Mouse (Mus musculus) MEL (cell line): ENCODE measurements around the gene Icos. TPM values are rescaled to one million over a fixed set of nuclear protein-coding genes. Genes with fewer than 3 reads are reported as not detected.

Experiments
- DNase-seq: peaks from one replicate; pipeline ENCODE4 v3.0.0; 2011; ENCODE audit warnings: low read depth, low spot score
- H3K27ac ChIP-seq: 2 replicates; pipeline ENCODE4 v1.5.1; 2012; ENCODE audit warnings: low read depth, mild to moderate bottlenecking, control low read depth, low read length, moderate library complexity; ENCODE audit not compliant: control insufficient read depth
- H3K27me3 ChIP-seq, 2 experiments: fragments of 150-350 bp in 1 of 2; sonication (generic) in 1 of 2; 2 replicates each; pipeline ENCODE4 v1.6.1; 2012; ENCODE audit warnings: low read length in 2 of 2, mild to moderate bottlenecking in 2 of 2, improper control_type of control experiment in 1 of 2, moderate library complexity in 1 of 2; ENCODE audit not compliant: insufficient read depth in 2 of 2, control insufficient read depth in 1 of 2
- H3K36me3 ChIP-seq, 2 experiments: 2 replicates each; pipeline ENCODE4 v1.6.1; 2012 to 2014; ENCODE audit warnings: low read length in 2 of 2, improper control_type of control experiment in 1 of 2, inconsistent platforms in 1 of 2, mild to moderate bottlenecking in 1 of 2; ENCODE audit not compliant: insufficient read depth in 2 of 2, control insufficient read depth in 1 of 2
- H3K4me1 ChIP-seq, 2 experiments: fragments of 150-350 bp in 1 of 2; sonication (generic) in 1 of 2; 2 replicates each; pipeline ENCODE4 v1.6.1; 2012; ENCODE audit warnings: low read length in 2 of 2, improper control_type of control experiment in 1 of 2, mild to moderate bottlenecking in 1 of 2; ENCODE audit not compliant: insufficient read depth in 2 of 2, control insufficient read depth in 1 of 2
- H3K4me3 ChIP-seq, 2 experiments: fragments of 150-350 bp in 1 of 2; sonication (generic) in 1 of 2; 2 replicates each; pipeline ENCODE4 v1.5.1; 2012; ENCODE audit warnings: low read depth in 2 of 2, low read length in 2 of 2, mild to moderate bottlenecking in 2 of 2, moderate library complexity in 2 of 2, control low read depth in 1 of 2, improper control_type of control experiment in 1 of 2; ENCODE audit not compliant: control insufficient read depth in 1 of 2, insufficient read depth in 1 of 2
- H3K79me2 ChIP-seq: 2 replicates; pipeline ENCODE4 v1.6.1; 2012; ENCODE audit warnings: mild to moderate bottlenecking, low read length, moderate library complexity; ENCODE audit not compliant: control insufficient read depth, poor library complexity, insufficient read depth
- H3K9ac ChIP-seq: 2 replicates; pipeline ENCODE4 v1.6.1; 2012; ENCODE audit warnings: low read depth, mild to moderate bottlenecking, control low read depth, low read length, moderate library complexity; ENCODE audit not compliant: control insufficient read depth, poor library complexity, severe bottlenecking
- H3K9me3 ChIP-seq: fragments of 150-350 bp; sonication (generic); replicated peaks from 2 replicates; pipeline ENCODE4 v1.6.1; 2012; ENCODE audit warnings: mild to moderate bottlenecking, low read length, improper control_type of control experiment, moderate library complexity; ENCODE audit not compliant: insufficient read depth
- BHLHE40 ChIP-seq: IDR thresholded peaks from 2 replicates; pipeline ENCODE4 v1.6.1; 2012; ENCODE audit warnings: low read depth, mild to moderate bottlenecking, inconsistent platforms, low read length, improper control_type of control experiment, borderline replicate concordance
- CHD1 ChIP-seq: IDR thresholded peaks from 2 replicates; pipeline ENCODE4 v1.6.1; 2012; ENCODE audit warnings: low read depth, mild to moderate bottlenecking, inconsistent platforms, low read length, improper control_type of control experiment
- CHD2 ChIP-seq: IDR thresholded peaks from 2 replicates; pipeline ENCODE4 v1.6.1; 2011; ENCODE audit warnings: low read length, improper control_type of control experiment
- CTCF ChIP-seq, 3 experiments: IDR thresholded peaks in 2 of 3; conservative IDR thresholded peaks in 1 of 3; 2 replicates each; pipeline ENCODE4 v1.5.1; 2011 to 2012; ENCODE audit warnings: low read length in 3 of 3, low read depth in 2 of 3, mild to moderate bottlenecking in 2 of 3, improper control_type of control experiment in 1 of 3, inconsistent platforms in 1 of 3, mixed read lengths in 1 of 3, moderate library complexity in 1 of 3; ENCODE audit not compliant: control insufficient read depth in 1 of 3, insufficient read depth in 1 of 3, poor library complexity in 1 of 3, severe bottlenecking in 1 of 3
- E2F4 ChIP-seq: IDR thresholded peaks from 2 replicates; pipeline ENCODE4 v1.6.1; 2011; ENCODE audit warnings: low read depth, low read length, improper control_type of control experiment, borderline replicate concordance
- EP300 ChIP-seq, 2 experiments: IDR thresholded peaks; 2 replicates each; pipeline ENCODE4 v1.6.1; 2011; ENCODE audit warnings: improper control_type of control experiment in 2 of 2, low read length in 2 of 2, low read depth in 1 of 2, mild to moderate bottlenecking in 1 of 2
- ETS1 ChIP-seq: IDR thresholded peaks from 2 replicates; pipeline ENCODE4 v1.6.1; 2012; ENCODE audit warnings: low read depth, mild to moderate bottlenecking, inconsistent platforms, low read length, improper control_type of control experiment, moderate library complexity
- GATA1 ChIP-seq: IDR thresholded peaks from 2 replicates; pipeline ENCODE4 v1.6.1; 2011; ENCODE audit warnings: low read depth, low read length, improper control_type of control experiment
- HCFC1 ChIP-seq: IDR thresholded peaks from 2 replicates; pipeline ENCODE4 v1.6.1; 2012; ENCODE audit warnings: low read depth, mild to moderate bottlenecking, inconsistent platforms, low read length, improper control_type of control experiment, moderate library complexity
- JUND ChIP-seq: IDR thresholded peaks from 2 replicates; pipeline ENCODE4 v1.6.1; 2011; ENCODE audit warnings: low read depth, mild to moderate bottlenecking, improper control_type of control experiment, low read length
- MAX ChIP-seq: IDR thresholded peaks from 2 replicates; pipeline ENCODE4 v1.6.1; 2011; ENCODE audit warnings: low read length, improper control_type of control experiment
- MAZ ChIP-seq: IDR thresholded peaks from 2 replicates; pipeline ENCODE4 v1.6.1; 2012; ENCODE audit warnings: low read depth, mild to moderate bottlenecking, inconsistent platforms, low read length, improper control_type of control experiment
- MEF2A ChIP-seq: IDR thresholded peaks from 2 replicates; pipeline ENCODE4 v1.6.1; 2014; ENCODE audit warnings: low read depth, mild to moderate bottlenecking, inconsistent platforms, low read length, improper control_type of control experiment; ENCODE audit not compliant: poor library complexity, insufficient replicate concordance, severe bottlenecking; ENCODE audit errors: extremely low read depth
- MYB ChIP-seq: IDR thresholded peaks from 2 replicates; pipeline ENCODE4 v1.6.1; 2011; ENCODE audit warnings: mild to moderate bottlenecking, low read depth, low read length, improper control_type of control experiment
- MYC ChIP-seq: IDR thresholded peaks from 2 replicates; pipeline ENCODE4 v1.6.1; 2011; ENCODE audit warnings: low read depth, mild to moderate bottlenecking, low read length, improper control_type of control experiment, moderate library complexity
- NELFE ChIP-seq: IDR thresholded peaks from 2 replicates; pipeline ENCODE4 v1.6.1; 2011; ENCODE audit warnings: low read depth, low read length, improper control_type of control experiment
- POLR2A ChIP-seq, 2 experiments: IDR thresholded peaks; 2 replicates each; pipeline ENCODE4 v1.6.1; 2011 to 2012; ENCODE audit warnings: low read length in 2 of 2, mild to moderate bottlenecking in 2 of 2, control low read depth in 1 of 2, improper control_type of control experiment in 1 of 2, low read depth in 1 of 2, moderate library complexity in 1 of 2; ENCODE audit not compliant: control insufficient read depth in 1 of 2, insufficient read depth in 1 of 2, poor library complexity in 1 of 2
- POLR2AphosphoS2 ChIP-seq: IDR thresholded peaks from 2 replicates; pipeline ENCODE4 v1.6.1; 2011; ENCODE audit warnings: low read length, improper control_type of control experiment
- RCOR1 ChIP-seq: IDR thresholded peaks from 2 replicates; pipeline ENCODE4 v1.6.1; 2012; ENCODE audit warnings: low read depth, mild to moderate bottlenecking, inconsistent platforms, low read length, improper control_type of control experiment
- SIN3A ChIP-seq: IDR thresholded peaks from 2 replicates; pipeline ENCODE4 v1.6.1; 2012; ENCODE audit warnings: low read length, improper control_type of control experiment, inconsistent platforms
- SMC3 ChIP-seq: IDR thresholded peaks from 2 replicates; pipeline ENCODE4 v1.6.1; 2011; ENCODE audit warnings: low read depth, low read length, improper control_type of control experiment
- TAL1 ChIP-seq: IDR thresholded peaks from 2 replicates; pipeline ENCODE4 v1.6.1; 2012; ENCODE audit warnings: mild to moderate bottlenecking, inconsistent platforms, low read length, moderate library complexity, mixed read lengths
- TBP ChIP-seq: IDR thresholded peaks from 2 replicates; pipeline ENCODE4 v1.8.0; 2011; ENCODE audit warnings: low read depth, low read length, improper control_type of control experiment
- TCF12 ChIP-seq: IDR thresholded peaks from 2 replicates; pipeline ENCODE4 v1.6.1; 2014; ENCODE audit warnings: low read depth, mild to moderate bottlenecking, inconsistent platforms, low read length, improper control_type of control experiment, moderate library complexity
- USF1 ChIP-seq: IDR thresholded peaks from 2 replicates; pipeline ENCODE4 v1.6.1; 2014; ENCODE audit warnings: low read depth, mild to moderate bottlenecking, inconsistent platforms, low read length, improper control_type of control experiment, moderate library complexity
- USF2 ChIP-seq, 2 experiments: IDR thresholded peaks; 2 replicates each; pipeline ENCODE4 v1.6.1; 2011 to 2012; ENCODE audit warnings: improper control_type of control experiment in 2 of 2, low read length in 2 of 2, borderline replicate concordance in 1 of 2, inconsistent platforms in 1 of 2, low read depth in 1 of 2, mild to moderate bottlenecking in 1 of 2; ENCODE audit not compliant: insufficient read depth in 1 of 2
- ZC3H11A ChIP-seq: IDR thresholded peaks from 2 replicates; pipeline ENCODE4 v1.6.1; 2012; ENCODE audit warnings: low read depth, mild to moderate bottlenecking, inconsistent platforms, low read length, improper control_type of control experiment
- ZKSCAN1 ChIP-seq: IDR thresholded peaks from 2 replicates; pipeline ENCODE4 v1.6.1; 2012; ENCODE audit warnings: low read depth, mild to moderate bottlenecking, inconsistent platforms, low read length, improper control_type of control experiment, moderate library complexity
- ZMIZ1 ChIP-seq: IDR thresholded peaks from 2 replicates; pipeline ENCODE4 v1.6.1; 2012; ENCODE audit warnings: low read depth, mild to moderate bottlenecking, inconsistent platforms, low read length, improper control_type of control experiment, moderate library complexity
- ZNF384 ChIP-seq: IDR thresholded peaks from 2 replicates; pipeline ENCODE4 v1.6.1; 2012; ENCODE audit warnings: low read depth, mild to moderate bottlenecking, inconsistent platforms, low read length, improper control_type of control experiment
- polyA plus RNA-seq, 2 experiments: library from polyadenylated mRNA; stranded (reverse) in 1 of 2; unstranded in 1 of 2; fragments of >175 nt in 1 of 2; fragments of >200 nt in 1 of 2; gene quantifications; 2 replicates each; pipeline versions ENCODE4 v1.2.1 to v1.2.4; 2012; ENCODE audit warnings: low replicate concordance in 2 of 2, low read depth in 1 of 2; ENCODE audit not compliant: insufficient read length in 2 of 2, insufficient read depth in 1 of 2, missing spikeins in 1 of 2
- total RNA-seq: library from RNA; depleted of rRNA; stranded (reverse); fragments of 300-350 nt; gene quantifications from 2 replicates; pipeline ENCODE4 v1.2.3, GENCODE M21; 2012

Gene Icos
- total and polyA plus RNA-seq, 3 experiments, result not detected

DNA sequence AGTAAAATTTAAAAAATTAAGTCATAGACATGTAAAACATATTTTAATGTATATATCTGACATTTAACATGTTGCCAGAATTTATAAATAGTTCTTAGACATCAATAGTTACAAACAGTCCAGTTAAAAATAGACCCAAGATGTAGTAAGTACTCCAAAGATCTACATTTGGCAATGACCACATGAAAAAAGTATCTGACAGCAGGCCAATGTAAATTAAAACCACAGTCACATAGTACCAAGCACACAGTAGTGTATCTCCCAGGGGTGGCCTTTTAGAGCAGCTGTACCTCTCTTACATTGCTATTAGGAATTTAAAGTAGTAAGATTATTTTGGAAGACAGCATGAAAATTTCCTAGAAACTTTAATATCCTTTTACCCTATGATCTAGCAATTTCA is 29.8 kb downstream of the Icos start:
- TF ChIP-seq MAZ (no peak), ETS1 (no peak), ZKSCAN1 (no peak), MYB (no peak), ZMIZ1 (no peak), GATA1 (no peak), MYC (no peak), SMC3 (no peak), MAX (no peak), TCF12 (no peak), NELFE (no peak), POLR2AphosphoS2 (no peak), TBP (no peak), POLR2A (IDR thresholded peaks at IDR 0.05; ENCODE audit: control insufficient read depth in 1 of 2, insufficient read depth in 1 of 2, low read depth in 1 of 2, low read length in 2 of 2, poor library complexity in 1 of 2) (no peak), E2F4 (no peak), CHD1 (no peak), USF2 (IDR thresholded peaks at IDR 0.05; ENCODE audit: borderline replicate concordance in 1 of 2, insufficient read depth in 1 of 2, low read depth in 1 of 2, low read length in 2 of 2) (no peak), SIN3A (no peak), TAL1 (no peak), EP300 (IDR thresholded peaks at IDR 0.05; ENCODE audit: low read depth in 1 of 2, low read length in 2 of 2) (no peak)
- no peaks in the 10 kb centered on the region for H3K79me2 ChIP-seq
- no peak overlapping the region for H3K9ac ChIP-seq

DNA sequence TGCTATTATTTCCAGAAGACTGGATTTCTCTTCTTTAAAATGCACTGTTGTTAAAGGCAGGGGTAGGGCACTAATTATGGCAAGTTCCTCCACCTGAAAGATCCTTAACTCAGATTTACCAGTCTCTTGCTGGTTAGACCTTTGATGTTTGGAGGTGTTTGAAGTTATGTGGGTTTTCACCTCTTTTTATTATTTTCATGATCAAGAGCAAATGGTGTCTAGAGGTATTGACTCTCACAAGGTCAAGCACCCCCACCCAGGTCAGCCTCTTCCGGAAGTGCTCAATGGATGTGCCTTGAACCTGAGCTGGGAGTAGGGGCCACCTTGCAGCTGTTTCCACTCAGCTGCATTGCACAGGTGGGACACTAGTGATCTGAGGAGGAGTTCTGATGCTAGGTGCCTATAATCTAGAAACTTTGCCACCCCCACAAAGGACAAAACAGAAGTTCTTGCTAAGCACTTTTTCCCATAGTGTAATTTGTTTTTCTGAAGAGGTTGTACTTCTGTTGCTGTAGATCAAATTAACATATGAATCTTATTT is 38.9 kb downstream of the Icos start:
- no peak for DNase-seq
- no peak overlapping the region for H3K9ac ChIP-seq
- no peaks in the 10 kb centered on the region for H3K9me3 ChIP-seq
- H3K27me3 ChIP-seq, result no peaks in the 10 kb centered on the region
- no peaks in the 10 kb centered on the region for H3K79me2 ChIP-seq
- H3K4me3 ChIP-seq, result no peak overlapping the region
- H3K4me1 ChIP-seq, result no peaks in the 10 kb centered on the region
- no peak for TF ChIP-seq CHD2
- TF ChIP-seq MEF2A, result no peak
- TF ChIP-seq MAX, result no peak
- TF ChIP-seq GATA1, result no peak
- no peak for TF ChIP-seq CTCF (IDR thresholded peaks at IDR 0.05 in 2 of 3, conservative IDR thresholded peaks at IDR 0.05 in 1 of 3; ENCODE audit: control insufficient read depth in 1 of 3, insufficient read depth in 1 of 3, low read depth in 2 of 3, low read length in 3 of 3, poor library complexity in 1 of 3, severe bottlenecking in 1 of 3)
- TF ChIP-seq ZKSCAN1, result no peak
- no peak for TF ChIP-seq POLR2AphosphoS2
- TF ChIP-seq EP300 (IDR thresholded peaks at IDR 0.05; ENCODE audit: low read depth in 1 of 2, low read length in 2 of 2), result no peak
- no peak for TF ChIP-seq JUND
- no peak for TF ChIP-seq ZNF384
- no peak for TF ChIP-seq HCFC1
- TF ChIP-seq POLR2A (IDR thresholded peaks at IDR 0.05; ENCODE audit: control insufficient read depth in 1 of 2, insufficient read depth in 1 of 2, low read depth in 1 of 2, low read length in 2 of 2, poor library complexity in 1 of 2), result no peak
- no peak for TF ChIP-seq BHLHE40
- no peak for TF ChIP-seq ZC3H11A
- TF ChIP-seq ZMIZ1, result no peak
- no peak for TF ChIP-seq MYB
- no peak for TF ChIP-seq CHD1
- no peak for TF ChIP-seq MAZ
- TF ChIP-seq RCOR1, result no peak
- no peak for TF ChIP-seq USF1
- TF ChIP-seq, all 39 proteins: peak for 0
- Histone ChIP-seq H3K36me3 (no peaks in the 10 kb centered on the region), H3K27ac (no peak overlapping the region)

More for the DNA sequence above, 29.8 kb downstream of the Icos start:
- no peaks in the 10 kb centered on the region for H3K36me3 ChIP-seq
- no peaks in the 10 kb centered on the region for H3K27me3 ChIP-seq
- no peak overlapping the region for H3K4me3 ChIP-seq
- no peak for DNase-seq
- H3K4me1 ChIP-seq, result no peaks in the 10 kb centered on the region
- H3K9me3 ChIP-seq, result no peaks in the 10 kb centered on the region
- no peak overlapping the region for H3K27ac ChIP-seq
